Mouse (Mus musculus) cortical plate, adult 2 months (tissue): ENCODE results near the gene Adam10.

ENCODE experiments used
- CTCF ChIP-seq: fragments of 200-500 bp; IDR thresholded peaks from 2 replicates; pipeline ENCODE4 v1.5.1; 2011; ENCODE audit warnings: mild to moderate bottlenecking, control low read depth, low read length; ENCODE audit not compliant: insufficient read depth; ENCODE audit errors: extremely low read depth
- POLR2A ChIP-seq: fragments of 200-500 bp; IDR thresholded peaks from 2 replicates; pipeline ENCODE4 v1.6.1; 2011; ENCODE audit warnings: mild to moderate bottlenecking, low read length, control low read depth; ENCODE audit not compliant: insufficient read depth; ENCODE audit errors: extremely low read depth

DNA sequence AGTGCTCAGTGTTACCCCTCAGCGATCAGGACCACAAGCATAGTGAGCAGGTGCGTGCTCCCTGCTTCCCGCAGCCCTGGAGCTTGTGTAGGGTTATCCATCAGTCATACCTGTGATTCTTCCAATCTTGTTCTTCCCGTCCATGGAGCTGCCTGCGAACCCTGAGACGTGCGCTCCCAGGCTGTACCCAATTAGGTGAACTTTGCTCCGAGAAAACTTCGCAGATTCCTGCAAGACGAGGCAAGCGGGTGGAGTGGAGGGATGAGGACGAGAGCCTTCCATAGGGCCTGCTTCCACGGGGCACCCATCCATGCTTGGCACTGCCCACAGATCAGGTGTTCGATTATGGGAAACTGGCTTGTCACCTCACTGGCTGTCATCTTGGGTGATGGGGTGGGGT lies 139.9 kb downstream of the Adam10 start:
- no peak for TF ChIP-seq POLR2A
- no peak for TF ChIP-seq CTCF
